Mouse (Mus musculus): ENCODE results near the gene Nol10.

Gene Nol10

GRCm38 (mm10) chr12:17360650-17361049 is 12.4 kb downstream of the Nol10 start:
- DNase-seq (ENCODE audit: low read depth, low spot score) = no peak

GRCm38 (mm10) chr12:17362316-17362715 is 14.1 kb downstream of the Nol10 start:
- DNase-seq (ENCODE audit: low read depth, low spot score) = no peak

- DNase-seq (ENCODE audit: low read depth, low spot score) = peak; percentile 79
Observed at GRCm38 (mm10) chr12:17366981-17367380, 18.7 kb downstream of the Nol10 start.

- no peak for DNase-seq (ENCODE audit: low read depth, low spot score)
Observed at GRCm38 (mm10) chr12:17369111-17369510, 20.9 kb downstream of the Nol10 start.

- no peak for DNase-seq (ENCODE audit: low read depth, low spot score)
Observed at GRCm38 (mm10) chr12:17369551-17370325, 21.5 kb downstream of the Nol10 start.

- peak; percentile 59 for DNase-seq (ENCODE audit: low read depth, low spot score)
Observed at GRCm38 (mm10) chr12:17371589-17372235, 23.5 kb downstream of the Nol10 start.

- DNase-seq (ENCODE audit: low read depth, low spot score) = peak; percentile 78
Observed at GRCm38 (mm10) chr12:17372696-17373095, 24.4 kb downstream of the Nol10 start.

- DNase-seq (ENCODE audit: low read depth, low spot score) = peak; percentile 64
Observed at GRCm38 (mm10) chr12:17373470-17373975, 25.3 kb downstream of the Nol10 start.

- DNase-seq (ENCODE audit: low read depth, low spot score) = no peak
Observed at GRCm38 (mm10) chr12:17375243-17375642, 27.0 kb downstream of the Nol10 start.

GRCm38 (mm10) chr12:17376521-17376920 is 28.3 kb downstream of the Nol10 start:
- DNase-seq (ENCODE audit: low read depth, low spot score) = no peak

GRCm38 (mm10) chr12:17380991-17381390 is 32.7 kb downstream of the Nol10 start:
- DNase-seq (ENCODE audit: low read depth, low spot score) = peak; percentile 22

- no peak for DNase-seq (ENCODE audit: low read depth, low spot score)
Observed at GRCm38 (mm10) chr12:17382759-17383158, 34.5 kb downstream of the Nol10 start.

- no peak for DNase-seq (ENCODE audit: low read depth, low spot score)
Observed at GRCm38 (mm10) chr12:17386896-17387295, 38.6 kb downstream of the Nol10 start.

GRCm38 (mm10) chr12:17387332-17388135 is 39.3 kb downstream of the Nol10 start:
- DNase-seq (ENCODE audit: low read depth, low spot score) = no peak

GRCm38 (mm10) chr12:17388136-17388437 is 39.8 kb downstream of the Nol10 start:
- DNase-seq (ENCODE audit: low read depth, low spot score) = no peak

GRCm38 (mm10) chr12:17390036-17390435 is 41.8 kb downstream of the Nol10 start:
- DNase-seq (ENCODE audit: low read depth, low spot score) = no peak

GRCm38 (mm10) chr12:17390510-17390909 is 42.3 kb downstream of the Nol10 start:
- DNase-seq (ENCODE audit: low read depth, low spot score) = peak; percentile 62

GRCm38 (mm10) chr12:17393148-17393547 is 44.9 kb downstream of the Nol10 start:
- DNase-seq (ENCODE audit: low read depth, low spot score) = no peak

GRCm38 (mm10) chr12:17397150-17397549 is 48.9 kb downstream of the Nol10 start:
- no peak for DNase-seq (ENCODE audit: low read depth, low spot score)

- DNase-seq (ENCODE audit: low read depth, low spot score) = no peak
Observed at GRCm38 (mm10) chr12:17401419-17401818, 53.2 kb downstream of the Nol10 start.

- DNase-seq (ENCODE audit: low read depth, low spot score) = no peak
Observed at GRCm38 (mm10) chr12:17402116-17402515, 53.9 kb downstream of the Nol10 start.

- DNase-seq (ENCODE audit: low read depth, low spot score) = no peak
Observed at GRCm38 (mm10) chr12:17403998-17404397, 55.7 kb downstream of the Nol10 start.
